Mouse (Mus musculus) stomach, embryonic 15.5 days (tissue): ENCODE measurements around the gene Emc9. TPM values are rescaled to one million over a fixed set of nuclear protein-coding genes. Genes with fewer than 3 reads are reported as not detected.

Experiments
- ATAC-seq: fragments of 200-750 bp; cut with Nextera tagmentation; 2 replicates; pipeline ENCODE4 v1.8.0; 2017; ENCODE audit warnings: low read depth, moderate number of reproducible peaks, moderate TSS enrichment; ENCODE audit not compliant: insufficient read depth, low FRiP score
- H3K27ac ChIP-seq: fragments of 300-500 bp; sonication (generic); 2 replicates; pipeline ENCODE4 v1.5.1; 2015; ENCODE audit warnings: mild to moderate bottlenecking, inconsistent platforms
- H3K27me3 ChIP-seq: fragments of 300-500 bp; sonication (generic); replicated peaks from 2 replicates; pipeline ENCODE4 v1.6.1; 2015; ENCODE audit warnings: inconsistent platforms
- H3K36me3 ChIP-seq: fragments of 300-500 bp; sonication (generic); 2 replicates; pipeline ENCODE4 v1.6.1; 2015; ENCODE audit warnings: inconsistent platforms
- H3K4me1 ChIP-seq: fragments of 300-500 bp; sonication (generic); 2 replicates; pipeline ENCODE4 v1.6.1; 2015; ENCODE audit warnings: inconsistent platforms
- H3K4me2 ChIP-seq: fragments of 300-500 bp; sonication (generic); 2 replicates; pipeline ENCODE4 v1.6.1; 2015; ENCODE audit warnings: mild to moderate bottlenecking, inconsistent platforms
- H3K4me3 ChIP-seq: fragments of 300-500 bp; sonication (generic); replicated peaks from 2 replicates; pipeline ENCODE4 v1.5.1; 2015; ENCODE audit warnings: inconsistent platforms
- H3K9ac ChIP-seq: fragments of 300-500 bp; sonication (generic); 2 replicates; pipeline ENCODE4 v1.6.1; 2015; ENCODE audit warnings: inconsistent platforms
- H3K9me3 ChIP-seq: fragments of 300-500 bp; sonication (generic); 2 replicates; pipeline ENCODE4 v1.6.1; 2016; ENCODE audit warnings: inconsistent platforms
- WGBS: fragments of 180-500 bp; shearing (Covaris S2); methylation state at CpG from one replicate; pipeline ENCODE4 v1.1.7; 2015; 5-methylcytosine and 5-hydroxymethylcytosine counted together
- polyA plus RNA-seq: library from polyadenylated mRNA; unstranded; fragments of >200 nt; fragmentation: Nextera tagmentation; extraction: Ambion mirVana; gene quantifications from 2 replicates; pipeline ENCODE4 v1.2.1, GENCODE M21; 2015

The Emc9 gene
- polyA plus RNA-seq, 1 experiment from 2014 or later = 11.2 TPM

DNA sequence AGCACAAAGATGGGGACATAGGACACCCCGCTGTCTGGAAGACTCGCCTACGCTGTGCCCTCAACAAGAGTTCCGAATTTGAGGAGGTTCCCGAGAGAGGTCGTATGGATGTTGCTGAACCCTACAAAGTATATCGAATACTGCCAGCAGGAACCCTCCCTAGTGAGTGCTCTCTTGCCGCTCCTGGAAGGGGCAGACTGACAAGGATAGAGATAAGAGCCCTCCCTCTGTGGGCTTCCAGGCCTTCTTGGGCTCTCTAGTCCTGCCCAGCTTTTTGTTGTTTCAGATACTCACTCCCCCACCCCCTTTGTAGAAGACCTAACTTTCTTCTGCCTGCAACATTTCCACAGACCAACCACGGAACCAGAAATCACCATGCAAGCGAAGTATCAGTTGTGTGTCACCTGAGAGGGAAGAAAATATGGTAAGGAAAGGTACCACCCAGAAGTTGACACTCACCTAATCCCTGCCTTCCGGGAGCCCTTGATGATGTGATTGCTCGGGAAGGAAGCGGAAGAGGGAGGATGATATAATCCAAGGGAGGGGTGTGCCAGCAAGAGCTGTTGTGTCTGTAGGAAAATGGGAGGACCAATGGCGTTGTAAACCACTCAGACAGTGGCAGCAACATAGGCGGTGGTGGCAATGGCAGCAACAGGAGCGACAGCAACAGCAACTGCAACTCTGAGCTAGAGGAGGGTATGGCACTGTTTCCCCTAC, 20.8 kb upstream of the Emc9 start:
- WGBS = 91% methylated on average over 16 of the region's 16 CpGs
- H3K4me2 ChIP-seq = no peak overlapping the region
- H3K27ac ChIP-seq = no peak overlapping the region

GRCm38 (mm10) chr14:55604823-55605222, 19.7 kb upstream of the Emc9 start:
- Histone ChIP-seq H3K36me3 (peaks cover 46% of the 10 kb centered on the region), H3K4me1 (peaks cover 10% of the 10 kb centered on the region), H3K9ac (no peak overlapping the region), H3K27me3 (no peaks in the 10 kb centered on the region), H3K27ac (peak overlapping the region; percentile 85; the same call in 1 of the 2 replicates), H3K9me3 (no peaks in the 10 kb centered on the region), H3K4me3 (no peak overlapping the region), H3K4me2 (peak overlapping the region; percentile 59)
- no peak for ATAC-seq
- 90% methylated on average over 11 of the region's 11 CpGs for WGBS

More for the DNA sequence above, 20.8 kb upstream of the Emc9 start:
- H3K27me3 ChIP-seq = no peaks in the 10 kb centered on the region
- peaks cover 10% of the 10 kb centered on the region for H3K4me1 ChIP-seq
- H3K4me3 ChIP-seq = no peak overlapping the region
- H3K36me3 ChIP-seq = peaks cover 39% of the 10 kb centered on the region
- no peaks in the 10 kb centered on the region for H3K9me3 ChIP-seq
- ATAC-seq = no peak
- no peak overlapping the region for H3K9ac ChIP-seq

GRCm38 (mm10) chr14:55603633-55604576, 18.8 kb upstream of the Emc9 start:
- peak overlapping the region; percentile 18; the same call in 1 of the 2 replicates for H3K9ac ChIP-seq
- H3K4me2 ChIP-seq = peak overlapping the region; percentile 59
- ATAC-seq = peak; percentile 95
- H3K27me3 ChIP-seq = no peaks in the 10 kb centered on the region
- peak overlapping the region; percentile 85 for H3K27ac ChIP-seq
- peaks cover 52% of the 10 kb centered on the region for H3K36me3 ChIP-seq
- 10% methylated on average over 19 of the region's 19 CpGs for WGBS
- H3K9me3 ChIP-seq = no peaks in the 10 kb centered on the region
- H3K4me1 ChIP-seq = peaks cover 10% of the 10 kb centered on the region
- peak overlapping the region; percentile 45 for H3K4me3 ChIP-seq

GRCm38 (mm10) chr14:55603271-55603632, 18.1 kb upstream of the Emc9 start, which contains the start of gene Irf9:
Gene Irf9 (plus strand): TSS chr14:55603571.
- WGBS = 86% methylated on average over 7 of the region's 7 CpGs
- Histone ChIP-seq H3K9me3 (no peaks in the 10 kb centered on the region), H3K27me3 (no peaks in the 10 kb centered on the region), H3K4me3 (peak within 1 kb of the TSS; percentile 45), H3K9ac (peak within 1 kb of the TSS; percentile 18; the same call in 1 of the 2 replicates), H3K36me3 (peaks cover 51% of the 10 kb centered on the region), H3K27ac (peak within 1 kb of the TSS; percentile 85), H3K4me1 (peaks cover 10% of the 10 kb centered on the region), H3K4me2 (peak within 1 kb of the TSS; percentile 59)
- no peak for ATAC-seq

GRCm38 (mm10) chr14:55598521-55599390, 13.7 kb upstream of the Emc9 start:
- Histone ChIP-seq H3K27ac (no peak overlapping the region), H3K36me3 (peaks cover 62% of the 10 kb centered on the region), H3K27me3 (no peaks in the 10 kb centered on the region), H3K9me3 (no peaks in the 10 kb centered on the region), H3K9ac (no peak overlapping the region), H3K4me3 (no peak overlapping the region), H3K4me1 (peaks cover 5% of the 10 kb centered on the region; the same call in 1 of the 2 replicates), H3K4me2 (no peak overlapping the region)
- ATAC-seq = no peak
- 92% methylated on average over 21 of the region's 21 CpGs for WGBS

DNA sequence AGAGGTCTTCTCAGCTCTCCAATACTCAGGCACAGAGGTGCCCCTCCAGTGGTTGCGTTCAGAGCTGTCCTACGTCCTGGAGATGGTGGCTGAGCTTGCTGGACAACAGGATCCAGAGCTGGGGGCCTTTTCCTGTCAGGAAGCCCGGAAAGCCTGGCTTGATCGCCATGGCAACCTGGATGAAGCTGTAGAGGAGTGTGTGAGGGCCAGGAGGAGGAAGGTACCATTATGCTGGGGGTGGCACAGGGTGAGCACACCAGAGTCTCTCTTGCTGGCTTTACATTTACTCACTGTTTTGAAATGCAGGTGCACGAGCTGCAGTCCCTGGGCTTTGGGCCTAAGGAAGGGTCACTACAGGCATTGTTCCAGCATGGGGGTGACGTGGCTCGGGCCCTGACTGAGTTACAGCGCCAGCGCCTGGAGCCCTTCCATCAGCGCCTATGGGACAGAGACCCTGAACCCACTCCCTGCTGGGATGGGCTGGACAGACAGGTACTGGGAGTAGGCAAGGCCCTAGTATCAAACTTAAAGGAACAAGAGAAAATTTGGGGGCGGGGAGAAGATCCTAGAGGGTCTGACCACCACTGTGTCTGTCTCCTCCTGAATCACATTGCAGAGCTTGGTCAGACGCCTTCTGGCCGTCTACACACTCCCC, 11.1 kb upstream of the Emc9 start:
- H3K27ac ChIP-seq = no peak overlapping the region
- peaks cover 52% of the 10 kb centered on the region for H3K36me3 ChIP-seq
- WGBS = 79% methylated on average over 13 of the region's 13 CpGs

GRCm38 (mm10) chr14:55592226-55592625, 7.1 kb upstream of the Emc9 start:
- Histone ChIP-seq H3K4me1 (peaks cover 17% of the 10 kb centered on the region), H3K9ac (peak overlapping the region; percentile 77), H3K4me2 (peak overlapping the region; percentile 91), H3K9me3 (no peaks in the 10 kb centered on the region), H3K4me3 (peak overlapping the region; percentile 81), H3K27ac (peak overlapping the region; percentile 99), H3K27me3 (no peaks in the 10 kb centered on the region), H3K36me3 (peaks cover 26% of the 10 kb centered on the region)
- WGBS = 4% methylated on average over 16 of the region's 16 CpGs
- ATAC-seq = no peak

More for the DNA sequence above, 11.1 kb upstream of the Emc9 start:
- no peaks in the 10 kb centered on the region for H3K27me3 ChIP-seq
- no peak overlapping the region for H3K9ac ChIP-seq
- ATAC-seq = no peak
- H3K4me2 ChIP-seq = no peak overlapping the region
- H3K9me3 ChIP-seq = no peaks in the 10 kb centered on the region
- no peak overlapping the region for H3K4me3 ChIP-seq
- H3K4me1 ChIP-seq = 0 out of 2 replicates have a peak, but pooled peaks cover 9% of the 10 kb centered on the region

DNA sequence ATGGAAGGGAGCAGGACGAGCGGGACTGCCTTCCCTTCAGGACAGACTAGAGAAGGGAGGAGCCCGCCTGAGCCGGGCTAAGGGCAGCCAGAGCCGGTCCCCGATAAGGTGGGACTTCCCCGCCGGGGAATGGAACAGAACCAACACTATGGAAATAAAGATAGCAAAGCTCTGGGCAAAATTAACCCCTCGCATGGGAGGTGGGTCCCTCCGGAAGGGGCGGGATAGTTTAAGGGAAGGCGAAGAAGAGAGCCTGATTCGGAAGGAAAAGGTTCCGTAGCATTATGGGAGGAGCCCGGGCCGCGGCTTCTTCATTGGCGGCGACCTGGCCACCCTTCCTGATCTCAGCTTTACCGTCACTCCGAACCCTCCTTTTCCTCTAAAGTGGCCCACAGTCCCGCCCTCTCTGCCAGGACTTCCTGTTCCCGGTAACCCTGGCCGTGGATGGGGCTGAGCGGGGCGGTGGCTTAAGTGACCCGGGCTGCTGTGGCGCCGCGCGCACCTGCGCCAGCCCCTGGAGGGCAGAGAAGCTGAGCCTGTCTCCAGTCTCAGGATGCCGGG, 6.3 kb upstream of the Emc9 start, which contains the start of gene Rnf31:
Rnf31 (plus strand) TSS at position 378 of the 561 bp plus-strand sequence.
- H3K4me2 ChIP-seq = peak within 1 kb of the TSS; percentile 91
- peak within 1 kb of the TSS; percentile 81 for H3K4me3 ChIP-seq
- no peaks in the 10 kb centered on the region for H3K9me3 ChIP-seq
- peak within 1 kb of the TSS; percentile 77 for H3K9ac ChIP-seq
- H3K36me3 ChIP-seq = peaks cover 19% of the 10 kb centered on the region
- ATAC-seq = peak; percentile 90
- WGBS = under 1% methylated on average over 33 of the region's 33 CpGs
- H3K4me1 ChIP-seq = peaks cover 17% of the 10 kb centered on the region
- H3K27ac ChIP-seq = peak within 1 kb of the TSS; percentile 99
- no peaks in the 10 kb centered on the region for H3K27me3 ChIP-seq

DNA sequence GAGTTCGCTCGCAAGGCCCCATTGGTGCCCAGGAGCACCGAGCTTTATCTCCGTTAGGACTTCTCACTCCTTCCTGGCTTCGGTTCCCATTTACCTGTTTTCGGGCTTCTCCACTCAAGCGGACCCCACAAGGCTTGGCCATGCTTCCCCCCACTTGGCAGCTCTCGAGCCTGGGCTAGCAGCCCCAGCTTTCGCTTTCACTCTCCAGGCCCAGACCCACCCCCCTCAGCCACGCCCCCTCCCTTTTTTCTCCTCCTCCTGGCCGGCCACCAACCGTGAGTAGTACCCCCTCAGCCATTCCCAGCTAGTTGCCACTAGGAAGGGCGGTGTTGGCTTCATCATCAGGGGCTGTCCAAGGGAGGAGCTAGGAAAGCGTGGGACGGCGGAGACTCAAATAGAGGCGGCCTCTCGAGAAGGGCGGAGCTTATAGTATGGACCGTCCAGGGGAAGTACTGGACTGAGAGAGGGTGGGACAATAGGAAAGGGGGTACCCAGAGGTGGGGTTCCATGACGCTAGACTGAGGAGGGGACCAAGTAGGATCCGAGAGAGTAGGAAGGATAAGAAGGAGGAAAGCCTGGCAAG, 5.7 kb upstream of the Emc9 start, which contains the start of gene Psme2:
Psme2 (minus strand) TSS at position 366 of the 583 bp plus-strand sequence.
- H3K4me2 ChIP-seq = peak within 1 kb of the TSS; percentile 91
- H3K27me3 ChIP-seq = no peaks in the 10 kb centered on the region
- peak within 1 kb of the TSS; percentile 77 for H3K9ac ChIP-seq
- H3K36me3 ChIP-seq = peaks cover 13% of the 10 kb centered on the region
- H3K27ac ChIP-seq = peak within 1 kb of the TSS; percentile 99
- peaks cover 17% of the 10 kb centered on the region for H3K4me1 ChIP-seq
- peak; percentile 96 for ATAC-seq
- under 1% methylated on average over 22 of the region's 22 CpGs for WGBS
- H3K9me3 ChIP-seq = no peaks in the 10 kb centered on the region
- H3K4me3 ChIP-seq = peak within 1 kb of the TSS; percentile 81

- Histone ChIP-seq H3K9me3 (no peaks in the 10 kb centered on the region), H3K4me1 (peaks cover 22% of the 10 kb centered on the region), H3K27me3 (no peaks in the 10 kb centered on the region), H3K9ac (0 out of 2 replicates have a peak overlapping the region, but pooled peaks have one; percentile 37), H3K36me3 (peaks cover 4% of the 10 kb centered on the region), H3K4me3 (peak overlapping the region; percentile 81), H3K4me2 (peak overlapping the region; percentile 91), H3K27ac (peak overlapping the region; percentile 99; the same call in 1 of the 2 replicates)
- ATAC-seq = no peak
- 75% methylated on average over 11 of the region's 11 CpGs for WGBS
These were observed 4.8 kb upstream of the Emc9 start for GRCm38 (mm10) chr14:55589771-55590448.
